Mouse (Mus musculus): ENCODE measurements at regions not wholly inside any gene's neighbourhood (a gene's known extent, or its start where the extent isn't known, plus 50 kb on each side); places are given as distances from the start of the nearest gene placed in this dataset.

- TF ChIP-seq CTCF (IDR thresholded peaks at IDR 0.05; ENCODE audit: extremely low read depth, insufficient read length, insufficient replicate concordance, low read depth, low read length) = no peak
- TF ChIP-seq POLR2A (IDR thresholded peaks at IDR 0.05; ENCODE audit: low read depth, low read length) = no peak
These were observed 98.4 kb downstream of the Edn3 start for GRCm38 (mm10) chr2:174858835-174859215.
